Mouse (Mus musculus) lung, postnatal 10 days (tissue): ENCODE data around the gene Acsl1.

ENCODE experiments used
- DNase-seq: peaks from one replicate; pipeline ENCODE4 v3.0.0; 2021

Acsl1 gene

GRCm38 (mm10) chr8:46508488-46509395 is 37.9 kb downstream of the Acsl1 start:
- DNase-seq, result peak; percentile 7

GRCm38 (mm10) chr8:46509474-46509873 is 38.6 kb downstream of the Acsl1 start:
- DNase-seq, result no peak

GRCm38 (mm10) chr8:46511336-46511735 is 40.5 kb downstream of the Acsl1 start:
- no peak for DNase-seq

GRCm38 (mm10) chr8:46512538-46512937 is 41.7 kb downstream of the Acsl1 start:
- DNase-seq, result peak; percentile 31

GRCm38 (mm10) chr8:46514027-46514426 is 43.2 kb downstream of the Acsl1 start:
- DNase-seq, result no peak

- no peak for DNase-seq
Measured at GRCm38 (mm10) chr8:46520667-46521066, 49.8 kb downstream of the Acsl1 start.

- DNase-seq, result no peak
Measured at GRCm38 (mm10) chr8:46526098-46526497, 55.3 kb downstream of the Acsl1 start.

GRCm38 (mm10) chr8:46526821-46527220 is 56.0 kb downstream of the Acsl1 start:
- peak; percentile 14 for DNase-seq

GRCm38 (mm10) chr8:46529508-46529907 is 58.7 kb downstream of the Acsl1 start:
- no peak for DNase-seq

- no peak for DNase-seq
Measured at GRCm38 (mm10) chr8:46530541-46530940, 59.7 kb downstream of the Acsl1 start.

- DNase-seq, result no peak
Measured at GRCm38 (mm10) chr8:46533926-46534325, 63.1 kb downstream of the Acsl1 start.

GRCm38 (mm10) chr8:46539701-46540100 is 68.9 kb downstream of the Acsl1 start:
- peak; percentile 59 for DNase-seq

GRCm38 (mm10) chr8:46543191-46543590 is 72.4 kb downstream of the Acsl1 start:
- DNase-seq, result peak; percentile 49

GRCm38 (mm10) chr8:46543662-46544061 is 72.8 kb downstream of the Acsl1 start:
- peak; percentile 27 for DNase-seq

- DNase-seq, result no peak
Measured at GRCm38 (mm10) chr8:46545854-46546253, 75.0 kb downstream of the Acsl1 start.

- peak; percentile 57 for DNase-seq
Measured at GRCm38 (mm10) chr8:46546431-46547176, 75.8 kb downstream of the Acsl1 start.

- DNase-seq, result peak; percentile 82
Measured at GRCm38 (mm10) chr8:46547245-46547644, 76.4 kb downstream of the Acsl1 start.

- no peak for DNase-seq
Measured at GRCm38 (mm10) chr8:46550058-46550457, 79.2 kb downstream of the Acsl1 start.

GRCm38 (mm10) chr8:46551029-46551428 is 80.2 kb downstream of the Acsl1 start:
- peak; percentile 10 for DNase-seq

- peak; percentile 100 for DNase-seq
Measured at GRCm38 (mm10) chr8:46551615-46552440, 81.0 kb downstream of the Acsl1 start, which contains the start of gene Cenpu. Gene Cenpu, plus strand, starts transcription at chr8:46552028.

- peak; percentile 30 for DNase-seq
Measured at GRCm38 (mm10) chr8:46552441-46552765, 81.6 kb downstream of the Acsl1 start.

GRCm38 (mm10) chr8:46559428-46559827 is 88.6 kb downstream of the Acsl1 start:
- DNase-seq, result peak; percentile 70

- DNase-seq, result peak; percentile 33
Measured at GRCm38 (mm10) chr8:46562333-46562732, 91.5 kb downstream of the Acsl1 start.
